Mouse (Mus musculus): ENCODE results near the gene Ethe1. TPM values are rescaled to one million over a fixed set of nuclear protein-coding genes. Genes with fewer than 3 reads are reported as not detected.

Gene Ethe1
- polyA plus RNA-seq (2014; fragmentation: Nextera tagmentation; extraction: Ambion mirVana): 51.8 and 53.6 TPM in 2 replicates

DNA sequence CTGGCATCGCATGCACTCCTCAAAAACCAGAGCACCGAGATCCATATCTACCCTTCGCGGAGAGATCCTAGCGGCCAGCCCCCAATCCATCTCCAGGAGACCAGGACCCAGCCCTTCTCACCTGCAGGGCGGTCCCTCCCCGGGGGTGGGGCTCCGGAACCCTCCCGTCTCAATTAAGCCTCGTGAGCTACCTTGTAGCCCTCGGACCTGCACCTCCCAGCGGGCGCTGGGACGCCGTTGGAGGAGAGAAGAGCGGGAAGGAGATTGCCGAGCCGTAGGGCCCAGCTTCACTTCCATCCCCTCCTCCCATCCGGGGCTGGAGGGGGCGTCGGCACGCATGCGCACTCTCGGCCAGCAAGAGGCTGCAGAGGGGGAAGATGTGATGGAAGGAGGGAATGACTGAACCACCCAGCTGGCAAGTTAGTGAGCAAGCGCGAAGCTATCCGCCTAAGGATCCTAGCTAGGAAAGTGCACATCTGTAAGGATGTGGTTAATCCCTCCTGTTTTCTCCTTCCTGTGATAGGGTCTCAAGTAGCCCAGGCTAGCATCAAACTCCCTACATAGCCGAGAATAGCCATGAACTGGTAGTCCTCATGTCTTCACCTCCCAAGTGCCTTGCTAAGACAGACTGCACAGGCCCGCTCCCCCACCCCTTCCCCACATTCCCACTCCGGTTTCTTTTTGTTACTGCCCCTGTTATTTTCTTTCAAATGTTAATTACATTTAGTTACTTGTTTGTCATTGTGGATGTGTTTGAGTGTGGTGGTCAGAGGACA is at the start of gene Ethe1, which contains the start of gene Zfp575:
TSS of gene Ethe1 (plus strand) at position 214 of the 776 bp plus-strand sequence.
TSS of gene Zfp575 (minus strand) at position 312 of the 776 bp plus-strand sequence.
- Histone ChIP-seq H3K27ac (ENCODE audit: low read depth, low read length) (no peak within 1 kb of the TSS), H3K27me3 (ENCODE audit: control insufficient read depth, insufficient read depth, low read length) (peaks cover 14% of the 10 kb centered on the region)
- ATAC-seq (ENCODE audit: low FRiP score, low TSS enrichment): peak; percentile 74

DNA sequence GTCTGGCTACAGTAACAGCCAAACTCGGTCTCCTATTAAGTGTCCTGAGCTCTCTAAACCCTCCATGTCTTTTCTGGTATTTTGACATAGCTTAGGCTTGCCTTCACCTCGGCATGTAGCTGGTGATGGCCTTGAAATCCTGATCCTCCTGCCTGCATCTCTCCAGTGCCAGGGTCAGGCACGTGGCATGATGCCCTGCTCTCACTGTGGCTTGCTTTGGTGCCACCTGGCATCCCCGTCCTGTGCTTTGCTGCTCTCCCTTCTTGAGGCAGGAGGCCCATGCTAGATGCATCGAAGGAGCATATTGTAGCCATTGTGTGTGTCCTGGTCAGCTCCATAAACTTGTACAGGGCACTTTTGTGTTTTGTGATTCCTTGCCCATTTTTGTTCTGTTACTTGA is 49.8 kb upstream of the Ethe1 start:
- Histone ChIP-seq H3K9ac (ENCODE audit: low read depth, low read length) (no peak overlapping the region), H3K4me1 (ENCODE audit: control insufficient read depth, insufficient read depth, low read length) (peaks cover 15% of the 10 kb centered on the region), H3K27me3 (ENCODE audit: control insufficient read depth, insufficient read depth, low read length) (no peaks in the 10 kb centered on the region; the same call in 1 of the 2 replicates), H3K27ac (ENCODE audit: low read depth, low read length) (no peak overlapping the region), H3K4me2 (replicated peaks; ENCODE audit: low read depth, low read length) (no peak overlapping the region), H3K4me3 (ENCODE audit: low read length) (no peak overlapping the region), H3K36me3 (ENCODE audit: control insufficient read depth, insufficient read depth, low read length) (peaks cover 30% of the 10 kb centered on the region), H3K9me3 (ENCODE audit: control insufficient read depth, low read length) (no peaks in the 10 kb centered on the region)
- WGBS: 63% methylated on average over 5 of the region's 5 CpGs
- ATAC-seq (ENCODE audit: low FRiP score, low TSS enrichment): no peak

More for the DNA sequence above, at the start of gene Ethe1, which contains the start of gene Zfp575:
- Histone ChIP-seq H3K4me2 (replicated peaks; ENCODE audit: low read depth, low read length) (peak within 1 kb of the TSS; percentile 64), H3K9ac (ENCODE audit: low read depth, low read length) (peak within 1 kb of the TSS; percentile 64), H3K9me3 (ENCODE audit: control insufficient read depth, low read length) (peaks cover 10% of the 10 kb centered on the region), H3K4me1 (ENCODE audit: control insufficient read depth, insufficient read depth, low read length) (peaks cover 16% of the 10 kb centered on the region), H3K4me3 (ENCODE audit: low read length) (peak within 1 kb of the TSS; percentile 51), H3K36me3 (ENCODE audit: control insufficient read depth, insufficient read depth, low read length) (no peaks in the 10 kb centered on the region)
- 6% methylated on average over 30 of the region's 30 CpGs for WGBS

DNA sequence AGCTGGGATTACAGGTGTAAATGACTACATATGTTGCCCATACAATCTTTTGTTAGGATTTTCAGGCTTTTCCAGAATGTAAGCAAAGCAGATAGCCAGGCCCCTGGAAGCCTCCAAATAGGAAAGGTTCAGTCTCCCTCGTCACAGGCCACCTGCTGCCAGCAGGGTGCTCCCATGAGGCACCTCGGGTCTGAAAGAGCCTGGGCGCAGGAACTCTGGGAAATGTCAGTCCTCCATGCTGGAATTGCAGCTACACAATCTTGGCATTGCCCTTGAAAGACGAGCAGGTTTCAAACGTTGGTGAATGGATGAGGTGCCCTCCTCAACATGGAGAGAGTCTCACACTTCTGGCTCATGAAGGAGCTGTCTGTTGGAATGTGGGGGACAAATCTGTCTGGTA is 49.2 kb upstream of the Ethe1 start:
- Histone ChIP-seq H3K9me3 (ENCODE audit: control insufficient read depth, low read length) (no peaks in the 10 kb centered on the region), H3K4me2 (replicated peaks; ENCODE audit: low read depth, low read length) (no peak overlapping the region), H3K27ac (ENCODE audit: low read depth, low read length) (no peak overlapping the region), H3K9ac (ENCODE audit: low read depth, low read length) (no peak overlapping the region), H3K27me3 (ENCODE audit: control insufficient read depth, insufficient read depth, low read length) (no peaks in the 10 kb centered on the region; the same call in 1 of the 2 replicates), H3K4me1 (ENCODE audit: control insufficient read depth, insufficient read depth, low read length) (peaks cover 15% of the 10 kb centered on the region), H3K36me3 (ENCODE audit: control insufficient read depth, insufficient read depth, low read length) (peaks cover 27% of the 10 kb centered on the region), H3K4me3 (ENCODE audit: low read length) (no peak overlapping the region)
- no peak for ATAC-seq (ENCODE audit: low FRiP score, low TSS enrichment)
- WGBS: 51% methylated on average over 5 of the region's 5 CpGs

DNA sequence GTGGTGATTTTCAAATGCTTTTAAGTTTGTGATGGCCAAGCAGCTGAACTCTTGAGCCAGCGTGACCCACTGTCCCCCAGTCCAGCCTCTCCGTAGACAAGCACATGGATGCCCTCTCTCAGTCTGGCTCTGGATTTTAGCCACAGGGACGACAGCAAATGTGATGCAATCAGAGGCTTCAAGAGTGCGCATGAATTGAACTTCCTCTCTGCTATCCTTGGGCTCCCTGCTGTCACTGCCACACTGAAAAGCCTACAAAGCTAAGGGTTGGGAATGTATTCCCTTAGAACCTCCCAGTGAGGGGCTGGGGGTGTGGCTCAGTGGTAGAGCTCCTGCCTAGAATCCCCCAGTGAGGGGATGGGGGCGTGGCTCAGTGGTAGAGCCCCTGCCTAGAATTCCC is 48.6 kb upstream of the Ethe1 start:
- no peak overlapping the region for H3K9ac ChIP-seq (ENCODE audit: low read depth, low read length)
- H3K36me3 ChIP-seq (ENCODE audit: control insufficient read depth, insufficient read depth, low read length): peaks cover 22% of the 10 kb centered on the region; the same call in 1 of the 2 replicates
- H3K4me3 ChIP-seq (ENCODE audit: low read length): no peak overlapping the region
- H3K27me3 ChIP-seq (ENCODE audit: control insufficient read depth, insufficient read depth, low read length): no peaks in the 10 kb centered on the region; the same call in 1 of the 2 replicates
- no peaks in the 10 kb centered on the region for H3K9me3 ChIP-seq (ENCODE audit: control insufficient read depth, low read length)
- H3K4me1 ChIP-seq (ENCODE audit: control insufficient read depth, insufficient read depth, low read length): peaks cover 13% of the 10 kb centered on the region
- no peak for ATAC-seq (ENCODE audit: low FRiP score, low TSS enrichment)
- H3K4me2 ChIP-seq (replicated peaks; ENCODE audit: low read depth, low read length): no peak overlapping the region
- 76% methylated on average over 5 of the region's 5 CpGs for WGBS
- no peak overlapping the region for H3K27ac ChIP-seq (ENCODE audit: low read depth, low read length)

DNA sequence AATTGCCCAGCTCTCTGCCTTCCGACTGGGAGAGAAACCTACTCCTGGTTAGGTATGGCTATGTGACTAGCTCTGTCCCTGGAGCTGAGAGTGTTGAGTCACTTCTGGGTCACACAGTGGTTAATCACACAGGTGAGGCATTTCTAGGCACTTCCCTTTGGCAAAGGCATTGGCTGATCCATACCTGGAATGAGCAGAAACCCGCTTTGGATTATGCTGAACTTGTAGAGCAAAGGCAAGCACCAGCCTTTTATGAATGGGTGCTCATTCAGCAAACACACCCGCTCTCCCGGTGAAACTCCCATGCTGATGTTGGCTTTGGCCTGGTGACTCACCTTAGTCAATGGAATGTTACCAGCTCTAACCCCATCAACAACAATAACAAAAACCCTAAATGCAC is 47.7 kb upstream of the Ethe1 start:
- 95% methylated on average over 4 of the region's 4 CpGs for WGBS
- Histone ChIP-seq H3K4me2 (replicated peaks; ENCODE audit: low read depth, low read length) (no peak overlapping the region), H3K27me3 (ENCODE audit: control insufficient read depth, insufficient read depth, low read length) (no peaks in the 10 kb centered on the region), H3K27ac (ENCODE audit: low read depth, low read length) (no peak overlapping the region), H3K4me3 (ENCODE audit: low read length) (no peak overlapping the region), H3K4me1 (ENCODE audit: control insufficient read depth, insufficient read depth, low read length) (peaks cover 10% of the 10 kb centered on the region), H3K36me3 (ENCODE audit: control insufficient read depth, insufficient read depth, low read length) (peaks cover 13% of the 10 kb centered on the region; the same call in 1 of the 2 replicates), H3K9ac (ENCODE audit: low read depth, low read length) (no peak overlapping the region), H3K9me3 (ENCODE audit: control insufficient read depth, low read length) (no peaks in the 10 kb centered on the region)
- ATAC-seq (ENCODE audit: low FRiP score, low TSS enrichment): no peak

DNA sequence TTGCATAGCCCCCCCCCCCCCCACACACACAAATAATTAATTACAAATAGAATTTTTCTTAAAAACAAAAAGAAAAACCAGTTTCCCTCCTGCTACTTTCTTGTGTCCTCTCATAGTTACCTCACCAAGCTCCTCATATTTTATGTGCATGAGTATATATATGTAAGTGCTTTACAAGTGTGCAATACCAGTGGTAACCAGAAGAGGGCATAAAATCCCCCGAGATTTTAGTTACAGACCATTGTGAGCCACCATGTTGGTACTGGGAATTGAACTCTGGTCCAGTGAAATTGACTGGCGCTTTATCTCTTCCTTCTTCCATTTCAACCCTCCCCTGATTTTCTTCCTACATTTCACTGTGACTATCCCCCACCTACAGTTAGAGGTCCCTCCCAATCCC is 42.8 kb upstream of the Ethe1 start:
- no peak overlapping the region for H3K4me3 ChIP-seq (ENCODE audit: low read length)
- H3K9ac ChIP-seq (ENCODE audit: low read depth, low read length): no peak overlapping the region
- ATAC-seq (ENCODE audit: low FRiP score, low TSS enrichment): no peak
- no peak overlapping the region for H3K27ac ChIP-seq (ENCODE audit: low read depth, low read length)
- H3K9me3 ChIP-seq (ENCODE audit: control insufficient read depth, low read length): no peaks in the 10 kb centered on the region
- H3K27me3 ChIP-seq (ENCODE audit: control insufficient read depth, insufficient read depth, low read length): no peaks in the 10 kb centered on the region
- H3K4me2 ChIP-seq (replicated peaks; ENCODE audit: low read depth, low read length): no peak overlapping the region
- 81% methylated on average over 2 of the region's 2 CpGs for WGBS
- H3K4me1 ChIP-seq (ENCODE audit: control insufficient read depth, insufficient read depth, low read length): peaks cover 15% of the 10 kb centered on the region
- peaks cover 15% of the 10 kb centered on the region for H3K36me3 ChIP-seq (ENCODE audit: control insufficient read depth, insufficient read depth, low read length)

DNA sequence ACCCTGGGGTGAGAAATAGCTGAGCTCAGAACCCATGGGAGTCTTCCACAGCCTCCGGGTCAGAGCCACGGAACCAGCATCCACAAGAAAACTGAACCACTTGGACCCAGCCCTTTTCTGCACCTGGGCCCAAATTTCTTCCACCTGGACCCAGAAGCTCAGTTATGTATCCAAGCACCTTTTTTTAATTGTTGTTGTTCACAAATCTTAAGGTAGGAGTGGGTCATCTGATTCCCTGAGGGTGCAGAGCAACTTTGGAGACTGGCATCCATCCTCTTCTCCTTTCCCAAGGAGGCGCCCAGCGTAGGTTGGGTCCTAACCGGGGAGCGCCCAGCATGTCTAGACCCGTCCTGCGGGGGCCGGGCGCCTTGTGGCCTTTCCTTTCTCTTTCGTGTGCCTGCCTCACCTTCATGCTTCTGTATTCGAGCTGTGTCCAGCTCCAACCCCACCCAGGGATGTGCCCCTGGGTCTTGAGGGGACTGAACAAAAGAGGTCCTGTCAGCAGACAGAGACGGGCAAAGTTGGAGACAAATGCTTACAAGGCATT is 41.2 kb upstream of the Ethe1 start, which contains the start of the genes Pinlyp and Xrcc1:
TSS of gene Pinlyp (minus strand) at position 51 of the 547 bp plus-strand sequence.
TSS of gene Xrcc1 (plus strand) at position 222 of the 547 bp plus-strand sequence.
- peak; percentile 0; the same call in 1 of the 2 replicates for ATAC-seq (ENCODE audit: low FRiP score, low TSS enrichment)
- 25% methylated on average over 13 of the region's 13 CpGs for WGBS
- Histone ChIP-seq H3K36me3 (ENCODE audit: control insufficient read depth, insufficient read depth, low read length) (peaks cover 25% of the 10 kb centered on the region), H3K4me1 (ENCODE audit: control insufficient read depth, insufficient read depth, low read length) (peaks cover 15% of the 10 kb centered on the region), H3K9ac (ENCODE audit: low read depth, low read length) (peak within 1 kb of the TSS; percentile 80), H3K9me3 (ENCODE audit: control insufficient read depth, low read length) (no peaks in the 10 kb centered on the region), H3K27ac (ENCODE audit: low read depth, low read length) (peak within 1 kb of the TSS; percentile 89), H3K4me2 (replicated peaks; ENCODE audit: low read depth, low read length) (peak within 1 kb of the TSS; percentile 76), H3K4me3 (ENCODE audit: low read length) (peak within 1 kb of the TSS; percentile 91), H3K27me3 (ENCODE audit: control insufficient read depth, insufficient read depth, low read length) (no peaks in the 10 kb centered on the region)

DNA sequence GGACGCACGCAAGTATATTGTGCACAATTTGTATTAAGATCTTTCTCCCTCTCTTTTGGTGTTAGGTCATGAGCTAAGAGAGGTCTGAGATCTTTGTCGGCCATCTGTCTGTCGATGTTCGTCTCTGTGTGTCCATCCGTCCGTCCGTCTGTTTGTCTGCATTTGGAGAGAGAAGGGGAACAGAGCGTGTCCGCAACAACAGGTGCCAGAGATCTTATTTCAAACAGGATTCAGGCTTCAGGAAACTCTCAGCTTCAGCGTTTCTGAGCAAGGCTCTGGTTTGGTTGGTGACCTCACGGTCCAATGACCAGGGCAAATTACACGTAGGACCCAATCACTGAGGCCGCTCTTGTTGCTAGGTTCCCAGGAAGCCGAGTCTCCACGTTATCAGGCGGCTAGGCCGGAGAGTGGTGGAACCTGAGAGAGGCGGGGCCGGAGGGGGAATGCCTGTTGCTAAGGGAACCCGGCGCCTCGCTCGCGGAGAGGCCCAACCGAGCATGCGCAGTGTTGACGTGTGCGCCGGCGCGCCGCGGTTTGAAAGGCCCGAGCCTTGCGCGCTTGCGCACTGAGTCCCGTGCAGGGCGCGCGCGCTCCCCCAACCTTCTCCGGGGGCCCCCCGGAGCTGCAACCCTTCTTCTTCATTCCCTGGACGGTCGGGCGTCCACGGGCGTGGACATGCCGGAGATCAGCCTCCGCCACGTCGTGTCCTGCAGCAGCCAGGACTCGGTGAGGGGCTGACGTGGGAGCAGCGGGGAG is 40.5 kb upstream of the Ethe1 start:
- Histone ChIP-seq H3K27me3 (ENCODE audit: control insufficient read depth, insufficient read depth, low read length) (no peaks in the 10 kb centered on the region), H3K4me1 (ENCODE audit: control insufficient read depth, insufficient read depth, low read length) (peaks cover 15% of the 10 kb centered on the region), H3K4me2 (replicated peaks; ENCODE audit: low read depth, low read length) (peak overlapping the region; percentile 76), H3K36me3 (ENCODE audit: control insufficient read depth, insufficient read depth, low read length) (peaks cover 26% of the 10 kb centered on the region), H3K4me3 (ENCODE audit: low read length) (peak overlapping the region; percentile 91), H3K27ac (ENCODE audit: low read depth, low read length) (peak overlapping the region; percentile 89), H3K9me3 (ENCODE audit: control insufficient read depth, low read length) (no peaks in the 10 kb centered on the region), H3K9ac (ENCODE audit: low read depth, low read length) (peak overlapping the region; percentile 80)
- ATAC-seq (ENCODE audit: low FRiP score, low TSS enrichment): peak; percentile 98
- WGBS: under 1% methylated on average over 55 of the region's 57 CpGs
